Mouse (Mus musculus): ENCODE measurements around the gene Cpne5.

DNA sequence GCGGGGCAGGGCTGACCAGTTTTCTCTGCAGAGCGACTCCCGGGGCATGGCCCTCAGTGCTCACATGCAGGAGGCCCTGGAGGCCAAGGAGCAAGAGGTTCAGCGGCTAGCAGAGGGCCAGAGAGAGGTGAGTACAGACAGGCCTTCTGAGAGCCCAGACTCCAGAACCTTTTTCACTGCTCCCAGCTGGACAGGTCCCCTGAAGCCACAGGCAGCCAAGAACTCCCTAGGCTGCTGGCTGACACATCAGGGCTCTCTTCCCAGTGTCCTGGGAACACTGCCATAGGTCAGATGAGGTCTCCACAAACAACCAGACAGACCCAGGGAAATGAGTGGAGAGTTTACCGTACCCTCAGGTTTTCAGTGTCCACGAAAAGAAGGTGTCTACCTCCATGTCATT, 101.7 kb downstream of the Cpne5 start:
- no peak for TF ChIP-seq POLR2A (IDR thresholded peaks at IDR 0.05; ENCODE audit: insufficient read depth, low read depth, low read length)
- no peak for TF ChIP-seq CTCF (IDR thresholded peaks at IDR 0.05; ENCODE audit: insufficient read depth, low read depth, low read length)

Data from olfactory bulb, adult 2 months (tissue).